ENCODE assay signal across 8 mouse cellular contexts in genomic region chr4:130167814-130168213, GRCm38 (mm10). TPM values are rescaled to one million over a fixed set of nuclear protein-coding genes. Genes with fewer than 3 reads are reported as not detected.
DNase-seq lines count a peak whose midpoint lies in the region; ATAC-seq and TF ChIP-seq lines count a peak whose summit lies in the region.
"Had no signal": no experiment of that assay in that cellular context is flagged by ENCODE, and none has a peak within 500 bp of the region (broad histone marks: within the 10 kb centered on the region; RNA-seq: fewer than 3 reads in every experiment).

No protein-coding gene starts in this region.

- peaks cover 4% of the 10 kb centered on the region for H3K4me1 ChIP-seq in ES-Bruce4 (ENCODE audit: control insufficient read depth, insufficient read depth, low read length)
- H3K4me1 ChIP-seq in embryonic facial prominence, embryonic 11.5 days (ENCODE audit: control insufficient read depth, insufficient read depth, low read length) = peaks cover 11% of the 10 kb centered on the region
- peaks cover 69% of the 10 kb centered on the region for H3K4me1 ChIP-seq in intestine, embryonic 16.5 days (ENCODE audit: control insufficient read depth, insufficient read depth, low read length)

- no peak overlapping the region for H3K9ac ChIP-seq in ES-Bruce4 (ENCODE audit: low read depth, poor library complexity, severe bottlenecking)
- no peak overlapping the region for H3K9ac ChIP-seq in embryonic facial prominence, embryonic 11.5 days (replicated peaks; ENCODE audit: low read length)
- peak overlapping the region; percentile 45 for H3K9ac ChIP-seq in intestine, embryonic 16.5 days (ENCODE audit: low read depth, low read length)

- no peak for DNase-seq in embryonic facial prominence, embryonic 11.5 days (ENCODE audit: low spot score)
- peak; percentile 46 for DNase-seq in lung, postnatal 36 days
- no peak for DNase-seq in cerebellum, postnatal 36 days
- DNase-seq in layer of hippocampus, adult 2 months (ENCODE audit: low spot score in 2 of 2) = no peak

- H3K4me2 ChIP-seq in embryonic facial prominence, embryonic 11.5 days (ENCODE audit: low read depth, low read length) = 0 out of 2 replicates have a peak overlapping the region, but pooled peaks have one; percentile 8
- H3K4me2 ChIP-seq in intestine, embryonic 16.5 days (ENCODE audit: low read depth, low read length) = peak overlapping the region; percentile 41

- no peak for TF ChIP-seq POLR2A in ES-Bruce4 (IDR thresholded peaks at IDR 0.05; ENCODE audit: insufficient read depth, low read length)

- H3K9me3 ChIP-seq in ES-Bruce4 (replicated peaks; ENCODE audit: control insufficient read depth, insufficient read depth, low read length, poor library complexity, severe bottlenecking) = no peaks in the 10 kb centered on the region
- no peaks in the 10 kb centered on the region for H3K9me3 ChIP-seq in embryonic facial prominence, embryonic 11.5 days (replicated peaks; ENCODE audit: control insufficient read depth, low read length)
- no peaks in the 10 kb centered on the region for H3K9me3 ChIP-seq in intestine, embryonic 16.5 days (ENCODE audit: control insufficient read depth, low read length)

- no peaks in the 10 kb centered on the region for H3K36me3 ChIP-seq in ES-Bruce4 (ENCODE audit: control insufficient read depth, insufficient read depth, low read length, poor library complexity, severe bottlenecking)
- no peaks in the 10 kb centered on the region for H3K36me3 ChIP-seq in embryonic facial prominence, embryonic 11.5 days (replicated peaks; ENCODE audit: control insufficient read depth, insufficient read depth, low read depth, low read length)
- peaks cover 3% of the 10 kb centered on the region; the same call in 1 of the 2 replicates for H3K36me3 ChIP-seq in intestine, embryonic 16.5 days (ENCODE audit: control insufficient read depth, insufficient read depth, low read length)

- no peak for TF ChIP-seq EP300 in ES-Bruce4 (IDR thresholded peaks at IDR 0.05; ENCODE audit: insufficient read depth, low read depth, low read length)

- 40% methylated on average over 9 of the region's 9 CpGs for WGBS in embryonic facial prominence, embryonic 11.5 days
- WGBS in intestine, embryonic 16.5 days = 40% methylated on average over 9 of the region's 9 CpGs

- H3K27me3 ChIP-seq in ES-Bruce4 (ENCODE audit: control insufficient read depth, insufficient read depth, low read length, poor library complexity, severe bottlenecking) = no peaks in the 10 kb centered on the region
- H3K27me3 ChIP-seq in embryonic facial prominence, embryonic 11.5 days (ENCODE audit: control insufficient read depth, insufficient read depth, low read length) = 0 out of 2 replicates have a peak, but pooled peaks cover 2% of the 10 kb centered on the region
- no peaks in the 10 kb centered on the region for H3K27me3 ChIP-seq in intestine, embryonic 16.5 days (replicated peaks; ENCODE audit: control insufficient read depth, insufficient read depth, low read length)

- TF ChIP-seq CTCF in ES-Bruce4 (IDR thresholded peaks at IDR 0.05; ENCODE audit: low read depth, low read length) = no peak
- no peak for TF ChIP-seq CTCF in layer of hippocampus, adult 2 months (conservative IDR thresholded peaks at IDR 0.05)

- peak overlapping the region; percentile 15 for H3K4me3 ChIP-seq in ES-Bruce4 (ENCODE audit: low read depth, low read length)
- no peak overlapping the region for H3K4me3 ChIP-seq in embryonic facial prominence, embryonic 11.5 days (ENCODE audit: low read depth, low read length)
- H3K4me3 ChIP-seq in intestine, embryonic 16.5 days (ENCODE audit: low read length) = peak overlapping the region; percentile 16; the same call in 1 of the 2 replicates
- H3K4me3 ChIP-seq in layer of hippocampus, adult 2 months = no peak overlapping the region; the same call in 1 of the 2 replicates

- ATAC-seq in embryonic facial prominence, embryonic 11.5 days (replicated peaks; ENCODE audit: insufficient number of reproducible peaks, low FRiP score, low TSS enrichment, low read depth) = no peak
- peak; percentile 7 for ATAC-seq in intestine, embryonic 16.5 days
- no peak for ATAC-seq in frontal cortex, adult (ENCODE audit: low TSS enrichment)

- no peak overlapping the region for H3K27ac ChIP-seq in ES-Bruce4 (ENCODE audit: insufficient read depth, low read length)
- no peak overlapping the region for H3K27ac ChIP-seq in embryonic facial prominence, embryonic 11.5 days (replicated peaks; ENCODE audit: low read depth, low read length)
- H3K27ac ChIP-seq in intestine, embryonic 16.5 days (ENCODE audit: low read length) = peak overlapping the region; percentile 74
- H3K27ac ChIP-seq in layer of hippocampus, adult 2 months = no peak overlapping the region; the same call in 1 of the 2 replicates

RNA-seq across cellular contexts. Expression of gene Tinagl1, which starts 7.1 kb away (rescaled TPM):
- polyA plus RNA-seq in ES-Bruce4 (2011; ENCODE audit: insufficient read depth, insufficient read length, low read depth, missing spikeins) = 35.2 and 35.4 TPM in 2 replicates
- polyA plus RNA-seq in embryonic facial prominence, embryonic 11.5 days (2014; fragmentation: Nextera tagmentation; extraction: Ambion mirVana) = 6.4 and 8.2 TPM in 2 replicates
- polyA plus RNA-seq in intestine, embryonic 16.5 days (2015; fragmentation: Nextera tagmentation; extraction: Ambion mirVana) = 78.3 and 80.3 TPM in 2 replicates
- 10 to 100 TPM in 1 of 2 experiments, 1 to 10 TPM in 1; 9.1 to 11.7 TPM for total RNA-seq in layer of hippocampus, adult 2 months (2021)

RNA-seq across cellular contexts. Expression of gene Hcrtr1, which starts 28.7 kb away (rescaled TPM):
- 0.82 and 0.91 TPM in 2 replicates for polyA plus RNA-seq in ES-Bruce4 (2011; ENCODE audit: insufficient read depth, insufficient read length, low read depth, missing spikeins)
- polyA plus RNA-seq in embryonic facial prominence, embryonic 11.5 days (2014; fragmentation: Nextera tagmentation; extraction: Ambion mirVana) = 0.11 and 0.31 TPM in 2 replicates
- 0.22 and 0.34 TPM in 2 replicates for polyA plus RNA-seq in intestine, embryonic 16.5 days (2015; fragmentation: Nextera tagmentation; extraction: Ambion mirVana)
- 1 to 10 TPM; 2.7 to 2.8 TPM for total RNA-seq in layer of hippocampus, adult 2 months (2021)
- total RNA-seq: gastrocnemius, postnatal 10 days had no signal

RNA-seq across cellular contexts. Expression of gene Gm853, which starts 54.4 kb away (rescaled TPM):
- polyA plus RNA-seq in ES-Bruce4 (2011; ENCODE audit: insufficient read depth, insufficient read length, low read depth, missing spikeins) = not detected in 2 replicates
- not detected in 2 replicates for polyA plus RNA-seq in embryonic facial prominence, embryonic 11.5 days (2014; fragmentation: Nextera tagmentation; extraction: Ambion mirVana)
- not detected in 2 replicates for polyA plus RNA-seq in intestine, embryonic 16.5 days (2015; fragmentation: Nextera tagmentation; extraction: Ambion mirVana)
- total RNA-seq in layer of hippocampus, adult 2 months (2021) = under 1 TPM in 1 of 2 experiments, not detected in 1; 0.15 TPM
- total RNA-seq: gastrocnemius, postnatal 10 days had no signal

Comparison
In these comparisons a context has a peak if more than half of its experiments do, and no peak if none do; other contexts are left out.
1. H3K4me3 ChIP-seq: peak in ES-Bruce4 (single experiment) and intestine, embryonic 16.5 days (single experiment); none in embryonic facial prominence, embryonic 11.5 days (single experiment) and layer of hippocampus, adult 2 months (single experiment).